In the genomic region with DNA sequence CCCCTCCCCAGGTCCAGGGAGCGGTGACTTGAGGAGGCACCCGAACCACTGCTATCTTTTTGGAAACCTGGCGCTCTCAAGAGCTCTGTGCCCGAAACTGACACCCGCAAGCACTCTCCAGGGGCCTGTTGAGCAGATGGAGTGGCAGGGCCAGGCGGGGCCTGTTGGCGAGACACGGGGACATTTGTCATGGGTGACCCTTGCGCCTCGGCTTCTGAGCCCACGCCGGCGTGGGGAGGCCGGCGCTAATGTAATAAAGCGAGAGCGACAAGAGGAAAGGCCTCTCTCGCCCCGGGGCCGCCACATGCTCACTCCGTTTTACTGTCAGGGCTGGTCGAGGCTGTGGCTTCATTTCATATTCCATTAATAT, we compare ENCODE assay signal across 9 mouse cellular contexts.
DNase-seq lines count a peak whose midpoint lies in the region; ATAC-seq and TF ChIP-seq lines count a peak whose summit lies in the region.
"Had no signal": no experiment of that assay in that cellular context is flagged by ENCODE, and none has a peak within 500 bp of the region (broad histone marks: within the 10 kb centered on the region; RNA-seq: fewer than 3 reads in every experiment).

No protein-coding gene starts in this region.

- H3K4me1 ChIP-seq in heart, embryonic 10.5 days: peaks cover 16% of the 10 kb centered on the region
- peaks cover 56% of the 10 kb centered on the region for H3K4me1 ChIP-seq in hindbrain, embryonic 10.5 days (replicated peaks)
- no peaks in the 10 kb centered on the region for H3K4me1 ChIP-seq in liver, postnatal 0 days (ENCODE audit: insufficient read depth)

- 2% methylated on average over 22 of the region's 22 CpGs for WGBS in heart, embryonic 10.5 days
- 2% methylated on average over 22 of the region's 22 CpGs for WGBS in hindbrain, embryonic 10.5 days
- 4% methylated on average over 21 of the region's 22 CpGs for WGBS in liver, postnatal 0 days (ENCODE audit: insufficient replicate concordance)

- peak overlapping the region; percentile 36; the same call in 1 of the 2 replicates for H3K4me2 ChIP-seq in liver, postnatal 0 days (ENCODE audit: low read depth, low read length)

- H3K9me3 ChIP-seq in heart, embryonic 10.5 days: no peaks in the 10 kb centered on the region
- H3K9me3 ChIP-seq in hindbrain, embryonic 10.5 days: no peaks in the 10 kb centered on the region
- no peaks in the 10 kb centered on the region for H3K9me3 ChIP-seq in liver, postnatal 0 days (ENCODE audit: low read length)

- ATAC-seq in liver, postnatal 0 days: no peak

- H3K36me3 ChIP-seq in heart, embryonic 10.5 days: no peaks in the 10 kb centered on the region
- no peaks in the 10 kb centered on the region for H3K36me3 ChIP-seq in hindbrain, embryonic 10.5 days
- H3K36me3 ChIP-seq in liver, postnatal 0 days (replicated peaks; ENCODE audit: insufficient read depth, low read length): no peaks in the 10 kb centered on the region

- intact Hi-C loops in left cerebral cortex, adult 2 months (cut with DNase I): loop anchor here (5.0 kb wide), 1 partner anchor 86 kb away; a partner anchor contains a TSS

- TF ChIP-seq CTCF in brain, embryonic 14.5 days (IDR thresholded peaks at IDR 0.05; ENCODE audit: borderline replicate concordance, extremely low read depth, insufficient read depth, insufficient read length): no peak
- TF ChIP-seq CTCF in liver, postnatal 0 days (IDR thresholded peaks at IDR 0.05; ENCODE audit: low read depth): no peak
- no peak for TF ChIP-seq CTCF in left cerebral cortex, adult 2 months (IDR thresholded peaks at IDR 0.05)

- peak overlapping the region; percentile 53 for H3K4me3 ChIP-seq in heart, embryonic 10.5 days
- H3K4me3 ChIP-seq in hindbrain, embryonic 10.5 days: peak overlapping the region; percentile 47
- peak overlapping the region; percentile 25; the same call in 1 of the 2 replicates for H3K4me3 ChIP-seq in liver, postnatal 0 days (ENCODE audit: low read depth, low read length)
- H3K4me3 ChIP-seq in left cerebral cortex, adult 2 months: no peak overlapping the region

- H3K27me3 ChIP-seq in heart, embryonic 10.5 days (ENCODE audit: insufficient read depth, poor library complexity, severe bottlenecking): peaks cover 84% of the 10 kb centered on the region
- peaks cover 98% of the 10 kb centered on the region for H3K27me3 ChIP-seq in hindbrain, embryonic 10.5 days (ENCODE audit: insufficient read depth, poor library complexity, severe bottlenecking)
- H3K27me3 ChIP-seq in liver, postnatal 0 days (ENCODE audit: insufficient read depth, low read length): peaks cover 57% of the 10 kb centered on the region

- no peak for DNase-seq in heart, embryonic 10.5 days (ENCODE audit: low spot score)
- DNase-seq in heart, postnatal 4 days: no peak
- DNase-seq in brain, embryonic 14.5 days (ENCODE audit: low read depth): peak; percentile 39
- peak; percentile 67 for DNase-seq in hindbrain, embryonic 10.5 days (ENCODE audit: low spot score)
- no peak for DNase-seq in liver, postnatal 0 days
- DNase-seq in left cerebral cortex, adult 2 months (ENCODE audit: extremely low spot score in 1 of 2, low spot score in 2 of 2): no peak
- DNase-seq in spleen, postnatal 14 days (ENCODE audit: low spot score in 2 of 2): no peak
- no peak for DNase-seq in gastrocnemius, adult 8-10 months (ENCODE audit: low spot score in 2 of 2)

- no peak for TF ChIP-seq POLR2A in brain, embryonic 14.5 days (IDR thresholded peaks at IDR 0.05; ENCODE audit: borderline replicate concordance, extremely low read depth, insufficient read depth, insufficient read length, poor library complexity, severe bottlenecking)

- no peak for TF ChIP-seq EP300 in liver, postnatal 0 days (IDR thresholded peaks at IDR 0.05; ENCODE audit: low read depth)

- 0 out of 2 replicates have a peak overlapping the region, but pooled peaks have one; percentile 19 for H3K27ac ChIP-seq in heart, embryonic 10.5 days
- peak overlapping the region; percentile 82 for H3K27ac ChIP-seq in hindbrain, embryonic 10.5 days
- H3K27ac ChIP-seq in liver, postnatal 0 days (ENCODE audit: low read depth): no peak overlapping the region
- H3K27ac ChIP-seq in left cerebral cortex, adult 2 months: no peak overlapping the region
- H3K27ac ChIP-seq: liver, embryonic 14.5 days had no signal

- no peak overlapping the region for H3K9ac ChIP-seq in liver, postnatal 0 days (replicated peaks)
- H3K9ac ChIP-seq: liver, embryonic 14.5 days had no signal

Comparison
In these comparisons a context has a peak if more than half of its experiments do, and no peak if none do; other contexts are left out.
1. DNase-seq: peak in brain, embryonic 14.5 days (single experiment) and hindbrain, embryonic 10.5 days (single experiment); none in heart, embryonic 10.5 days (single experiment), heart, postnatal 4 days (single experiment), liver, postnatal 0 days (single experiment), left cerebral cortex, adult 2 months (0 of 2), spleen, postnatal 14 days (0 of 2) and gastrocnemius, adult 8-10 months (0 of 2).
2. H3K27ac ChIP-seq: peak in heart, embryonic 10.5 days (single experiment) and hindbrain, embryonic 10.5 days (single experiment); none in liver, postnatal 0 days (single experiment) and left cerebral cortex, adult 2 months (single experiment).